Mouse (Mus musculus) heart, adult 2 months (tissue): ENCODE results near the gene Glis2. TPM values are rescaled to one million over a fixed set of nuclear protein-coding genes. Genes with fewer than 3 reads are reported as not detected.
A peak's percentile ranks its signal among the peaks of the same experiment; 100 is the strongest.

Experiments used
- DNase-seq, 2 experiments: peaks; one replicate each; pipeline ENCODE4 v3.0.0; 2021
- H3K27ac ChIP-seq: fragments of 200-600 bp; 2 replicates; pipeline ENCODE4 v1.8.1; 2022
- H3K27me3 ChIP-seq: fragments of 200-500 bp; 2 replicates; pipeline ENCODE4 v1.6.1; 2012; ENCODE audit warnings: mild to moderate bottlenecking, low read length, inconsistent platforms, mixed read lengths; ENCODE audit not compliant: control insufficient read depth, insufficient read depth
- H3K36me3 ChIP-seq: fragments of 200-500 bp; 2 replicates; pipeline ENCODE4 v1.6.1; 2012; ENCODE audit warnings: low read length, inconsistent platforms; ENCODE audit not compliant: control insufficient read depth, insufficient read depth
- H3K4me1 ChIP-seq: fragments of 200-500 bp; 2 replicates; pipeline ENCODE4 v1.6.1; 2011; ENCODE audit warnings: low read length; ENCODE audit not compliant: control insufficient read depth, insufficient read depth
- H3K4me3 ChIP-seq: fragments of 200-600 bp; 2 replicates; pipeline ENCODE4 v1.8.1; 2022
- H3K79me2 ChIP-seq: fragments of 200-500 bp; replicated peaks from 2 replicates; pipeline ENCODE4 v1.6.1; 2012; ENCODE audit warnings: mild to moderate bottlenecking, inconsistent platforms, low read length, moderate library complexity, mixed read lengths; ENCODE audit not compliant: control insufficient read depth, insufficient read depth
- H3K9ac ChIP-seq: fragments of 200-500 bp; 2 replicates; pipeline ENCODE4 v1.6.1; 2012; ENCODE audit warnings: low read depth, mild to moderate bottlenecking, control low read depth, inconsistent platforms, low read length, mixed read lengths
- CTCF ChIP-seq: fragments of 200-600 bp; IDR thresholded peaks from 2 replicates; pipeline ENCODE4 v1.8.1; 2022; ENCODE audit warnings: antibody characterized with exemption, mild to moderate bottlenecking, moderate library complexity
- EP300 ChIP-seq: fragments of 200-500 bp; IDR thresholded peaks from 2 replicates; pipeline ENCODE4 v1.6.1; 2011; ENCODE audit warnings: low read depth, low read length, control low read depth; ENCODE audit not compliant: insufficient read depth
- POLR2A ChIP-seq: fragments of 200-500 bp; IDR thresholded peaks from 2 replicates; pipeline ENCODE4 v1.6.1; 2011; ENCODE audit warnings: mild to moderate bottlenecking, low read depth, low read length, control low read depth; ENCODE audit not compliant: insufficient read depth
- WGBS: fragments of 180-500 bp; shearing (Covaris S2); methylation state at CpG from one replicate; pipeline ENCODE4 v1.1.7; 2018; 5-methylcytosine and 5-hydroxymethylcytosine counted together
- intact Hi-C: fragments of 180-260 bp; cut with DNase I; formaldehyde crosslinking; loops from one replicate; pipeline ENCODE4 v1.15.1; 2025
- polyA plus RNA-seq: library from polyadenylated mRNA; depleted of rRNA; stranded (reverse); fragments of >200 nt; gene quantifications from 2 replicates; pipeline ENCODE4 v1.2.3, GENCODE M21; 2012
- total RNA-seq, 2 experiments: library from RNA; stranded (reverse); gene quantifications; 2 replicates each; pipeline ENCODE4 v1.2.3; 2021

Glis2 gene
- total and polyA plus RNA-seq, 3 experiments, result 10.0 to 17.3 (median 11.1) TPM

DNA sequence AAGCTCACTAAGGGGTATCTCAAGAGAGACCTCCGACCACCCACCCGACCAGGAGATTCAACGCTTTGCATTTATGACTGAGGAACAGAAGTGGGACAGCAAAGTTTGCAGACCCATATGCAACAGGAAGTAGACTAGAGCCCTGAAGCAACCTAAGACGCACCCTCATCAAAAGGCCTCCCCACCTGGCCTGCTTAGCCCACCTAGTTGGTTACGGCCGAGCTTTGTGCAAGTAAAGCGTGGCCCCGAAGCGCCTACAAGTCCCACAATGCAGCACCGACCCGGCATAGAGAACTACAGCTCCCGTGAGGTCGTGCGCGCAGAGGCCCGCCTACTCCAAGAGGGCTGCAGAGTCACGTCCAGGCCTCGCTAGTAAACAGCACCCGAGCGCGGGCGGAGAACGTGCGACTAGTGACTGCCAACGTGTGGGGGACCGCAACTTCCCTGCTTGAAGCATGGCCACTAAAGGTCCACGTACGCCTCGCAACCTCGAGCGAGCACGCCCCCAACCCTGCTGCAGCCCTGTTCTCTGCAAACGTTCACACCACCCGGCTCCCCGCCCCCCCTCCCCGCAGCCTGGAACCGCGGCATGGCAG, 36.0 kb upstream of the Glis2 start:
- Histone ChIP-seq H3K9ac (peak overlapping the region; percentile 89), H3K79me2 (no peaks in the 10 kb centered on the region; the same call in 1 of the 2 replicates), H3K36me3 (no peaks in the 10 kb centered on the region), H3K27me3 (no peaks in the 10 kb centered on the region), H3K4me3 (peak overlapping the region; percentile 70), H3K4me1 (peaks cover 1% of the 10 kb centered on the region; the same call in 1 of the 2 replicates), H3K27ac (peak overlapping the region; percentile 97)
- WGBS, result under 1% methylated on average over 37 of the region's 38 CpGs
- intact Hi-C loops, result loop anchor here (2.0 to 10.0 kb wide), 2 partner anchors 36 to 226 kb away; partner anchors contain the start of gene Glis2
- peak; percentile 92 to 93 for DNase-seq
- TF ChIP-seq EP300, result peak; percentile 36; the same call in 1 of the 2 replicates
- TF ChIP-seq CTCF, result no peak
- peak; percentile 94 for TF ChIP-seq POLR2A

DNA sequence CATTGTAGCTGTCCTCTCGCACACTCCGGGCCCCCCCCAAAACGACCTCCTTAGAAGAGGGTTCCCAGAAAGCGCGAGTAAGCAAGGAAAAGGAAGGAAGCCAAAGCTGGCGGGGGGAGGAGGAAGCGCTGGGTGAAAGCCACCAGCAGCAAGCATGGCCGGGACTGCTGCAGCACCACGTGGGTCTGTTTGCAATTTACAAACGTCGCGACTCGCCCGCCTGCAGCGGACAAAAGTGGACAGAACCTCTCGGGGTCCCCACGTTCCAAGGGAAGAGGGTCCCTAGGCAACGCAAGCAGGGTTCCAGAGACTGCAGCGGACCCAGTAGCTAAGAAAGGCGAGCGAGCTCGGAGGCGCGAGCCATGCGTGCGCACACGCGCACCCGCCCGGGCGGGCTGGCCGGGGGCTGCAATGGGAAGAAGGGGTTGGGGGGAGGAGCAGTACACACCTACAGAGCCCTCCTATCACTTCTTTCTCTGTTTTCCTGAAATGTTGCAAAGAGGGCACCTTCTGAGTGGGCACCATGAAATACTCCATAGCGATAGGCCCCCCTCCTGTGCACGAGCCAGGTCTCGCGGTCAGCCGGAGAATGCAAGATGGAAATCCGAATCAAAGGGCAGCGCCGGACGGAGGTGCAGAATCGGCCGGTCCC, 35.4 kb upstream of the Glis2 start:
- intact Hi-C loops, result loop anchor here (2.0 to 10.0 kb wide), 2 partner anchors 36 to 226 kb away; partner anchors contain the start of gene Glis2

DNA sequence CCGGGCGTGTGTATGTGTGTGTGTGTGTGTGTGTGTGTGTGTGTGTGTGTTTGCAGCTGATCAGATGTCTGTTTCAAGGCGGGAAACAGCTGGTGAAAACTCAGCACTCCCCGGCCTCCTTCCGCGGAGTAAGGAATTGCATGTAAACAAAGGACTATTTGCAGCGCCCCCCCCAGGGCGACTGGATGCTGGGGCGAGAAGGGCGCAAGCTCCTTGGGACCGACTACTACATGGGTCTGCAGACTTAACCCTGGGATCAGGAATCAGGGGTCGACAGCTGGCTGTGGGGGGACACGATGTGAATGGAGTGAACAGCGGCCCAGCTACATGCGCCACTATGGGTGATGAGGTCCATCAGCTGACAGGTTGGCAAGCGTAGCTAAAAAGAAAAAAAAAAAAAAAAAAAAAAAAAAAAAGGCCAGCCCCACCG, 34.8 kb upstream of the Glis2 start, which contains the start of gene Tfap4:
TSS of gene Tfap4 (minus strand) at position 140 of the 430 bp plus-strand sequence.
- Histone ChIP-seq H3K4me1 (peaks cover 1% of the 10 kb centered on the region; the same call in 1 of the 2 replicates), H3K27ac (peak within 1 kb of the TSS; percentile 97), H3K27me3 (no peaks in the 10 kb centered on the region), H3K4me3 (peak within 1 kb of the TSS; percentile 70), H3K9ac (peak within 1 kb of the TSS; percentile 89), H3K36me3 (no peaks in the 10 kb centered on the region), H3K79me2 (no peaks in the 10 kb centered on the region; the same call in 1 of the 2 replicates)
- DNase-seq, result peak; percentile 89 to 91
- TF ChIP-seq POLR2A (no peak), CTCF (peak; percentile 66), EP300 (peak; percentile 50; the same call in 1 of the 2 replicates)
- intact Hi-C loops, result loop anchor here (2.0 to 10.0 kb wide), 3 partner anchors 27 to 225 kb away; partner anchors contain the start of gene Glis2
- 0% methylated on average over 17 of the region's 17 CpGs for WGBS

More for the DNA sequence above, 35.4 kb upstream of the Glis2 start:
- under 1% methylated on average over 43 of the region's 43 CpGs for WGBS
- peaks cover 1% of the 10 kb centered on the region; the same call in 1 of the 2 replicates for H3K4me1 ChIP-seq
- peak overlapping the region; percentile 89 for H3K9ac ChIP-seq
- H3K27me3 ChIP-seq, result no peaks in the 10 kb centered on the region
- peak overlapping the region; percentile 97 for H3K27ac ChIP-seq
- peak in 1 of 2 experiments; percentile 83 for DNase-seq
- H3K36me3 ChIP-seq, result no peaks in the 10 kb centered on the region
- TF ChIP-seq EP300 (no peak), POLR2A (no peak), CTCF (no peak)
- H3K4me3 ChIP-seq, result peak overlapping the region; percentile 70
- no peaks in the 10 kb centered on the region; the same call in 1 of the 2 replicates for H3K79me2 ChIP-seq

DNA sequence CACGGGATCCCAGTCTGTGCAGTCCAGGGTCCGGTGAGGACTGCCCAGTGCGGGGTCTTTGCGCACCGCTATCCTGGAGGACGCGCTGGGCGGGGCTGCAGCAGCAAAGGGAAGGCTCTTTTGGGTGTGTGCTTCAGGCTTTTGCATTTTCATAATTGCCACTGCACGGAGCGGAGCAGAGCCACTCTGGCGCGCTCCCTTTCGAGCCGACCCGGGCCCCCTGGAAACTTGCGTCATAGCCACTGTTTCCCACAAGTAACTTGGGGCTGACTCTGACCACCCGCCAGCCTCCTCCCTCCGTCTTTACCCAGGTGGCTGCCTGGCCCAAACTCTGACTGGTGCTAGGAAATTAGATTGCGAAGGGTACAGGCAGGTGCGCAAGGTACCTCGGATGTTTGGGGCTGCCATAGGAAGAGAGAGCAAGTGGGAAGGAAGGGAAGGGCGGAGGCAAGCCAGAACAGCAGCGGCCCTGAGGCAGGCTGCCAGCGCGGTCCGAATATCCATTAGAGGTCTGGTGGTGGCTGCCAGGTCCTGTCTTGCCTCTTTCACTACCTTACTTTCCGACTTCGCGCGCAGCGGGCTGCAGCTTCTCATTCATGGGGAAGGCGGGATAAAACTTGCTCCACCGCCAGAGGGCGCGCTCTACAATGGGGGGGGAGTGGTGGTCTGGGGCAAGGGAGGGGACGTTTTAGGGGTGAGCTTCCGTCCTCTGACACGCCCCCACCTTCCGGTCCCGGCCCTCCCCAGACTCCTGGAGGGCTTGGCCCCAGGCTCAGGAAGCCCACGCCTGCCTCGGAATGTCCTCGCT, 34.2 kb upstream of the Glis2 start:
- peak overlapping the region; percentile 70 for H3K4me3 ChIP-seq
- H3K27me3 ChIP-seq, result no peaks in the 10 kb centered on the region
- H3K4me1 ChIP-seq, result peaks cover 1% of the 10 kb centered on the region; the same call in 1 of the 2 replicates
- H3K27ac ChIP-seq, result peak overlapping the region; percentile 97
- H3K9ac ChIP-seq, result peak overlapping the region; percentile 50
- H3K79me2 ChIP-seq, result no peaks in the 10 kb centered on the region; the same call in 1 of the 2 replicates
- intact Hi-C loops, result loop anchor here (2.0 kb wide), 1 partner anchor 26 kb away; no protein-coding TSS in a partner anchor
- TF ChIP-seq EP300, result peak; percentile 49; the same call in 1 of the 2 replicates
- peak; percentile 77 for TF ChIP-seq CTCF
- TF ChIP-seq POLR2A, result peak; percentile 52
- DNase-seq, result peak; percentile 84 to 86
- WGBS, result 1% methylated on average over 43 of the region's 43 CpGs
- no peaks in the 10 kb centered on the region for H3K36me3 ChIP-seq

DNA sequence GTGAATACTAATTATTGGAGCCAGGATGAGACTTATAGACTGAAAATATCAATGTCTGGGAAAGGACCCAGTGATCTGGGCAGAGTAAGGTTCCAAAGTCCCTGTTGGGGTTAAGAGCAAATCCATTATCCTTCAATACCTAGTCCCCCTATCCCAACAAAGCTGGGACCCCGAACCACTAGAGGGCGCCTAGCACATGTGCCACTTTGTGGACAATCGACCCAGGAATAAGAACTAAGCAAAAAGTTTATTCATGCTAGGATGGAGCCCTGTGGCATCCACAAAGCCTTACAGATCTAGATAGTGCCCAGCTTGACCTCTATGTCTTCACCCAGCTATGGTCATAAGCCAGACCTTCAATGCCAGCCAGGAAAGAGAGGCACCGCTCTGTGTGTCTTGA, 26.6 kb upstream of the Glis2 start:
- H3K79me2 ChIP-seq, result no peaks in the 10 kb centered on the region
- no peaks in the 10 kb centered on the region for H3K27me3 ChIP-seq
- H3K27ac ChIP-seq, result no peak overlapping the region
- no peak overlapping the region for H3K4me3 ChIP-seq
- TF ChIP-seq EP300 (peak; percentile 92), CTCF (peak; percentile 96), POLR2A (no peak)
- 18% methylated on average over 4 of the region's 4 CpGs for WGBS
- H3K9ac ChIP-seq, result no peak overlapping the region
- no peaks in the 10 kb centered on the region for H3K4me1 ChIP-seq
- intact Hi-C loops, result loop anchor here (1.0 to 5.0 kb wide), 2 partner anchors 40 to 99 kb away; no protein-coding TSS in a partner anchor
- H3K36me3 ChIP-seq, result no peaks in the 10 kb centered on the region
- peak; percentile 80 to 88 for DNase-seq
